Mouse (Mus musculus) limb, embryonic 11.5 days (tissue): ENCODE results near the gene 1700012B07Rik. TPM values are rescaled to one million over a fixed set of nuclear protein-coding genes. Genes with fewer than 3 reads are reported as not detected.

Experiments used
- ATAC-seq: fragments of 200-750 bp; cut with Nextera tagmentation; 2 replicates; pipeline ENCODE4 v1.8.0; 2017; ENCODE audit warnings: low read depth; ENCODE audit not compliant: insufficient number of reproducible peaks, low FRiP score, low TSS enrichment
- DNase-seq: peaks from one replicate; pipeline ENCODE4 v3.0.0-alpha.2; 2015; ENCODE audit warnings: low spot score
- H3K27ac ChIP-seq: fragments of 300-500 bp; sonication (generic); replicated peaks from 2 replicates; pipeline ENCODE4 v1.5.1; 2014; ENCODE audit warnings: low read depth, mild to moderate bottlenecking, low read length
- H3K27me3 ChIP-seq: fragments of 300-500 bp; sonication (generic); 2 replicates; pipeline ENCODE4 v1.6.1; 2014; ENCODE audit warnings: mild to moderate bottlenecking, low read length, mixed read lengths; ENCODE audit not compliant: control insufficient read depth, insufficient read depth
- H3K36me3 ChIP-seq: fragments of 300-500 bp; sonication (generic); 2 replicates; pipeline ENCODE4 v1.6.1; 2014; ENCODE audit warnings: mild to moderate bottlenecking, low read length, moderate library complexity, mixed read lengths; ENCODE audit not compliant: control insufficient read depth, insufficient read depth
- H3K4me1 ChIP-seq: fragments of 300-500 bp; sonication (generic); 2 replicates; pipeline ENCODE4 v1.6.1; 2014; ENCODE audit warnings: low read length, mixed read lengths; ENCODE audit not compliant: control insufficient read depth, insufficient read depth
- H3K4me2 ChIP-seq: fragments of 300-500 bp; sonication (generic); 2 replicates; pipeline ENCODE4 v1.6.1; 2014; ENCODE audit warnings: low read depth, mild to moderate bottlenecking, moderate library complexity; ENCODE audit not compliant: severe bottlenecking
- H3K4me3 ChIP-seq: fragments of 300-500 bp; sonication (generic); 2 replicates; pipeline ENCODE4 v1.5.1; 2014; ENCODE audit warnings: low read depth, low read length
- H3K9ac ChIP-seq: fragments of 300-500 bp; sonication (generic); 2 replicates; pipeline ENCODE4 v1.6.1; 2014; ENCODE audit warnings: mild to moderate bottlenecking, low read length
- H3K9me3 ChIP-seq: fragments of 300-500 bp; sonication (generic); 2 replicates; pipeline ENCODE4 v1.6.1; 2016; ENCODE audit warnings: low read length; ENCODE audit not compliant: control insufficient read depth
- WGBS: fragments of 180-500 bp; shearing (Covaris S2); extraction: QIAGEN DNeasy Blood & Tissue Kit; methylation state at CpG from one replicate; pipeline ENCODE4 v1.1.7; 2014; 5-methylcytosine and 5-hydroxymethylcytosine counted together
- polyA plus RNA-seq: library from polyadenylated mRNA; unstranded; fragments of >200 nt; fragmentation: Nextera tagmentation; extraction: Ambion mirVana; gene quantifications from 2 replicates; pipeline ENCODE4 v1.2.1, GENCODE M21; 2014

The 1700012B07Rik gene
- polyA plus RNA-seq, 1 experiment from 2014 or later: not detected

- H3K27ac ChIP-seq: no peak overlapping the region
- 92% methylated on average over 2 of the region's 2 CpGs for WGBS
- no peak overlapping the region for H3K9ac ChIP-seq
- ATAC-seq: no peak
- no peaks in the 10 kb centered on the region for H3K36me3 ChIP-seq
- no peaks in the 10 kb centered on the region for H3K4me1 ChIP-seq
- no peaks in the 10 kb centered on the region for H3K9me3 ChIP-seq
- H3K27me3 ChIP-seq: no peaks in the 10 kb centered on the region
- no peak overlapping the region for H3K4me2 ChIP-seq
- no peak for DNase-seq
- no peak overlapping the region for H3K4me3 ChIP-seq
Measured at GRCm38 (mm10) chr11:109758616-109759215, 69.1 kb downstream of the 1700012B07Rik start.

DNA sequence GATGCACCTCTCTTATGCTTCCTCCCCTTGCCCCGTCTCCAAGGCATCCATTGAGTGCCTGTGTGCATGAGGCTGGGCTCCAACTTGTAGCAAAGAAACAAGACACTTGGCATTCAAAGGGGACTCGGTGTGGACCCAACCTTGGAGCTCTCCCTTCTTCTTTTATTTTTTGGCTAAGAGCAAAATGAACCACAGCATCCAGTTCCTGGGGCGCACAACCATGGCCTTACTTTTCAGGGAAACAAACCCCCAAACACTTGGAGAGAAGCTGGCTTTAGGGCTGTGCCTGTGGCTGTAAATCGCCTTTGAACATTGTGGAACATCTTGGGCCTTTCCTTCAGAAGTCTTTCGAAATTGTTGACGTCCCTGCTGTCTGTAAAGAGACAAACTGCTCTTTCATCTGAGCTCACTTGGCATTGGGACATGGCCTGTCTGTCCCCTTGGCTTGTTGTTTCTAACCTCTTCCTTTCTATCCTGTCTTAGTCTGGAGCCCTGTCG, 73.7 kb downstream of the 1700012B07Rik start:
- Histone ChIP-seq H3K4me1 (no peaks in the 10 kb centered on the region), H3K27me3 (no peaks in the 10 kb centered on the region), H3K9me3 (no peaks in the 10 kb centered on the region), H3K9ac (no peak overlapping the region), H3K36me3 (no peaks in the 10 kb centered on the region), H3K27ac (no peak overlapping the region), H3K4me2 (no peak overlapping the region), H3K4me3 (no peak overlapping the region)
- ATAC-seq: no peak
- no peak for DNase-seq
- 78% methylated on average over 7 of the region's 7 CpGs for WGBS

DNA sequence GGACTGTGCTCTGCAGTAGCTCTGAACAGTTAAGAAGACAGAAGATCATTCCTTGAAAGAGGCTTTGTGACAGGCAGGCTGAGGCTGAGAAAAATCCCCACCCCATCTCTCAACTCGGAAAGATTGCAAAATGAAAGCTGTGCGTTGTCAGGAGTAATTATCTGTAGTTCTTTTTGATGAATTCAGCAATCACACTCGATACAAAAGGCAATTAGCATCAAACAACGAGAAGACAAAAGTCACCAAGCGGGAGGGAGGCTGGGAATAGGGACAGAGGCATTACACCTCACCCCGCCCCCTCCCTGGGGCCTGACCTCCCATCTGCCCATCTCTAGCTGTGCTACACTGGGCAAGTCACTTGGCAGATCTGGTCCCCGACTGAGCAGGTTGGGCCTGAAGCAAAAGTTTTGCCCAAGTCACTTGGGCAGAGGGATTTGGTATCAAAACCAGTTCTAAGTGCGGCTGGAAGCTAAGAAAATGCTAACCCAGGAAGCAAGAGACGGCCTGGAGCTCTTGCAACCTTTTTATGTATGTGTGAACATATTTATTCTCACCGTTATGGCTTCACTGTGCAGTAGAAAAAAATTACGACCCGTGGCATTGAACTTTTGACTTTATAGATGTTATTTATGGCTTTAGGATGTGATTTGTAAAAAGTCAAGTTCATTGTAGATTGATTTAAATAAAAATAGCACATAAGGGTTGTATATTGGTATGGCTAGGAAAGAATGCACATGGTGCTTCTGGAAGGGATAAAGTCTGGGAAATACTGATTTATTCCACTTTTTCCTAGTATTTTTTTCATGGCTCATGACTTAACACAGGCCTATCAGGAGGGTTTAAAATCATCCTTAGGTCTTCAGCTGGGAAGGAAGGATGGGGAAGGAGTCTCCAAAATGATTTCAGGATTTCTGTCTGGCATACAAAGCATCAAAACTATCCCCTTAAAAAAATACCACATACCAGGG, 75.9 kb downstream of the 1700012B07Rik start:
- Histone ChIP-seq H3K4me1 (no peaks in the 10 kb centered on the region), H3K9me3 (no peaks in the 10 kb centered on the region), H3K4me2 (no peak overlapping the region), H3K27me3 (no peaks in the 10 kb centered on the region), H3K4me3 (no peak overlapping the region), H3K9ac (no peak overlapping the region), H3K27ac (no peak overlapping the region), H3K36me3 (no peaks in the 10 kb centered on the region)
- WGBS: 36% methylated on average over 12 of the region's 12 CpGs
- ATAC-seq: no peak
- DNase-seq: no peak

- H3K4me3 ChIP-seq: no peak overlapping the region
- WGBS: 77% methylated on average over 4 of the region's 4 CpGs
Measured at GRCm38 (mm10) chr11:109745210-109745609, 82.6 kb downstream of the 1700012B07Rik start.

DNA sequence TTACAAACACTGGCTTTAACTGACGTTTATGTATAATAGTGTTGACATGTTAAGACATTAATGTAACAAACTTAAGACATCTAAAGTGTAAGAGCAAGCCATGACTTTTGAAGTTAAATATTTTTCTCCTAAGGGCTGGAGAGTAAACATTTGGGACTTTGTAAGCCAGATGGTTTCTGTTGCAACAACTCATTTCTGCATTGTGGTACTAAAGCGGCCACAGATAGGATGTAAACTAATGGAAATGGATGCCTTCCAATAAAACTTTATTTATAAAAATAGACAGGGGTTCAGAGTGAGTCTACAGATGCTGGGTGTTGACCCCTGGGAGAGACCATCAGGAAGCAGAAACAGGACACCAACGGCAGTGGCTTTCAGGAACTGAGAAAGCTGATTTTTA, 89.9 kb downstream of the 1700012B07Rik start:
- no peak for DNase-seq
- Histone ChIP-seq H3K9ac (no peak overlapping the region), H3K9me3 (no peaks in the 10 kb centered on the region), H3K4me2 (no peak overlapping the region), H3K36me3 (no peaks in the 10 kb centered on the region), H3K27me3 (no peaks in the 10 kb centered on the region), H3K4me1 (no peaks in the 10 kb centered on the region), H3K4me3 (no peak overlapping the region), H3K27ac (no peak overlapping the region)
- no peak for ATAC-seq
- 71% methylated on average over 3 of the region's 3 CpGs for WGBS

More at GRCm38 (mm10) chr11:109745210-109745609, 82.6 kb downstream of the 1700012B07Rik start:
- Histone ChIP-seq H3K4me1 (no peaks in the 10 kb centered on the region), H3K27me3 (no peaks in the 10 kb centered on the region), H3K9ac (no peak overlapping the region), H3K27ac (no peak overlapping the region), H3K4me2 (no peak overlapping the region), H3K36me3 (no peaks in the 10 kb centered on the region), H3K9me3 (no peaks in the 10 kb centered on the region)
- ATAC-seq: no peak
- DNase-seq: no peak

Other genes starting within 250 kb of the 1700012B07Rik start
- 23.3 and 27.7 TPM in 2 replicates for gene Wipi1, start 216.1 kb downstream of the 1700012B07Rik start, polyA plus RNA-seq
- gene Prkar1a, start 178.6 kb downstream of the 1700012B07Rik start, polyA plus RNA-seq: 384 and 394 TPM in 2 replicates
- gene Fam20a, start 105.8 kb downstream of the 1700012B07Rik start, polyA plus RNA-seq: 0.16 and 0.37 TPM in 2 replicates
- 1.6 and 1.9 TPM in 2 replicates for gene Abca8b, start 167.8 kb upstream of the 1700012B07Rik start, polyA plus RNA-seq